Mouse (Mus musculus): ENCODE results near the gene Sez6l2.

The Sez6l2 gene

DNA sequence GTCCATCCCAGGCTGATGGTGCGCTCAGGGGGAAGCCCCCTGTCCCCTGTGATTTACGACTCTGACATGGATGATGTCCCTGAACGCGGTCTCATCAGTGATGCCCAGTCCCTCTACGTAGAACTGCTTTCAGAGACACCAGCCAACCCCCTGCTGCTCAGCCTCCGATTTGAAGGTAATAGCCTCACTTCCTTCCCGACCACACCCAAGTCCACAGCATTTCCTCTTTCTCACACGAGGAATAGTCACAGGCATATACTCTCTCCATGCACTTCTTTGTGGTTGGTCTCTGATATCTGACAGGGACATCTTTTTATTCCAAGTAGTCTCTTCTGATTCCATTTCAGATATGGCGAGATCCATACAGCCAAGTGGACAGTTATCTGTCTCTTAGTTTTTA is 9.4 kb downstream of the Sez6l2 start:
- DNase-seq (ENCODE audit: extremely low read depth, low read depth): peak; percentile 40

DNA sequence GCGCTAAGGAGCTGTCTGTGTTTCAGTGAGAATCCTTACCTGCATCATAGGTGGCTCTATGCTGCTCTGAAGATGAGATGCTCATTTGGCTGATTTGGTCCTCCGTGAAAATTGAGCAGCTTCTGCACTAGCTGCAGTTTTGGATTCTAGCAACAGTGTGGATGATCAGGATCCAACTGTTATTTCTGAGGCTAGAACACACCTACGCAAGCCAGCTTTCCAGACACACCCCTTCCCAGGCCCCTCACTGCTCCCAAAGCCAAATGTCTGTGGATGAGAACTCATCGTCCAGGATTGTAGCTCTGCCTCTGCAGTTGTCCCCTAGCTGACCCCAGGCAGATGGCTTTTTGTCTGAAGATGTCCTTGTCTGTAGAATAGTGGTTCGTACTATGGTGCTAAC is 10.7 kb downstream of the Sez6l2 start:
- no peak for DNase-seq (ENCODE audit: extremely low read depth, low read depth)

DNA sequence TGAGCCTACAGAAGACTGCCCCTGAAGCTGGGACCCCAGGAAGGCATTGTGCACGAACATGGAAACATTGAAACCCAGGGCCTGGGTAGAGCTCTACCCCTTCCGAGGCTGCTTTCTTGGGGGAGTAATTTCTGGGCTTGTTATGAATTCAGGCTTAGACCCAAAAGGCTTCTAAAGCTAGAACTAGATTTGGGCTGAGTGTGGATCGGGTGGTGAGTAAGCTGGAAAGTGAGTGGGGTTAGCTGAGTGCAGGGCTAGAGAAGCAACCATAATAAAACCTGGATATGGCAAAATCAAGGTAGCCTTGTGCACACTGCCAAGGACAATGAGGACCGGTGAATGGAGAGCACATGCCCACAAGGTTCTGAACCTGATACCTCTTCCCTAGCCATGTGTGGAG is 11.6 kb downstream of the Sez6l2 start:
- no peak for DNase-seq (ENCODE audit: extremely low read depth, low read depth)

- DNase-seq (ENCODE audit: extremely low read depth, low read depth): no peak
These were observed 13.4 kb downstream of the Sez6l2 start for GRCm38 (mm10) chr7:126963548-126964286.

DNA sequence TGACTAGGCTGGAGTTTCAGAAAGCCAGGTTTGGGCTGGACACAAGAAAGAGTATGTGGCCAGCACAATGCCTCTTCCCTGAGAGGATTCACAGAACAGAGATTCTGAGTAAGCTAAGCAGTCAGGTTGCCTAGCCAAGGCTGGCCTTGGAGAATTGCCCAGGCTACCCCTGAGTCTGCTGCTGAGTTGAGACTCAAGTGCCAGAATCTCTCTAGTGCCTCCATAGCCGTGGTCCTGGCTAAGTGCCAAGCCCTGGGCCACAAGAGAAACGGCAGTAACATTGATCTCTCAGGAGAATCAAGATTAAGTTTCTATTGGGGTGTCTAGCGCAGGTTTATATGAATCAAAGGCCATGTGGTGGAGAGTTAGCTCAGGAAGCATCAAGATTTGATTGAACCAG is 15.2 kb downstream of the Sez6l2 start:
- no peak for DNase-seq (ENCODE audit: extremely low read depth, low read depth)

DNA sequence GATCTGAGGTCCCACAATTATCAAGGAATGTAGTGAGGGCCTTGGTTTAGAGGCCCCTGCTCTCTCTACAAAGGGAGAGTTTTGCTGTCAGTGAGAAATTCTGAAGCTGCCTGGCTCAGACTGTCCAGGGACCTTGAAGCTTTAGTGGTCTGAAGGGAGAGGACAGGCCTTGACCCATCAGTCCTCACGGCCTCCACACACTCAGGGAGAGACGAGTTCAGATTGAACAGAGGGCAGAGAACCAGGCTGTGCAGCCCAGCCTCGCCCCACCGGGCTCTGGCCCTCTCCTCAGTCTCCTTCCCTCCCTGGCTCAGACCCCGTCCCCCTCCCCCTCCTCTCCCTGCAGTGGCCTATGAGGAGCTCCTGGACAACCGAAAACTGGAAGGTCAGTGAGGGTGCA is 17.0 kb downstream of the Sez6l2 start:
- no peak for DNase-seq (ENCODE audit: extremely low read depth, low read depth)

GRCm38 (mm10) chr7:126975493-126975892 is 25.1 kb downstream of the Sez6l2 start:
- peak; percentile 37 for DNase-seq (ENCODE audit: extremely low read depth, low read depth)

DNA sequence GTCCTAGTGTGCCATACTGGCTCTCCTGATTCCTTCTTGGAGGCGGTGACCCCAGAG is 25.4 kb downstream of the Sez6l2 start, which contains the start of gene Cdipt:
Gene Cdipt, plus strand, starts transcription at position 22 of the 57 bp plus-strand sequence.
- no peak for DNase-seq (ENCODE audit: extremely low read depth, low read depth)

DNA sequence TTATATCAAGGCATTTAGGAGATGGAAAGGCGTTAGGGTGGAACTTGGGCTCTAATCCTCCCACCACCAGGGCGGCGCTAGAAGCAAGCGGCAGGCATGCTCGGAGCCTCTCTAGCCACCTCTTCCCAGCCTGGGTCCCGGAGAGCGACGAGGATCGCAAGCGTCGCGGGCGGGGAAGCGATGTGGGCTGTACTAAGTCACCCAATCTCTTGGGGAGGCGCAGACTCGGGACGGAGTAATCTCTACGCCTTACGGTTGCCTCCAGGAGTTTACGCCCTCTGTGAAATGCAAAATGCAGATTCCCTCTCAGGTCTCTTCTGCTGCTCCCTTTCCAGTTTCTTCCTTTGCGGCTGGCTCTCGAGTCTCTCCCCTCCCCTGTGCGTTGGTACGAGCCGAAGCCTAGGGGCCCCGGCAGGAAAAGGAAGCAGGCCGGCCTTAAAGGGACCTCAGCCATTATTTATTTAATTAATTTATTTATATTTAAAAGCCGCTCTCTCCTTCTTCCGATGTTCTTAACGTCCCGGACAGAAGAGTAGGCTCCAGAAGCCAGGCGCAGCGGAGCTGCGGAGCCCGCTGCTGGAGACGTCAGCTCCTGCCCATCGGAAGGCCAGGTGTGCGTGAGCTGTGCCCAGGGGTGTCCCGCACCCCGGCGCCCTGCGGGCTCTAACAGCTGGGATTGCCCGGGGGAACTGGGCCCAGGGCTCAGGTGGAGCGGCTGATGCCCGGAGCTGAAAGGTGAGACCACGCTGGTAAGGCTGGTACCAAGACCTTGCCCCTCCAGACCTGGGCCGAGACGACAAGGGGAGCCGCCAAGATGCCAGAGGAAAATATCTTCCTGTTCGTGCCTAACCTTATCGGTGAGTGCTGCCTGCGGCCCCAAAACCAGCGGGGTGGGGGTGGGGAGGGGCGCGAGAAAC is 25.8 kb downstream of the Sez6l2 start, which contains the start of gene Cdiptos:
Gene Cdiptos, minus strand, starts transcription at position 149 of the 917 bp plus-strand sequence.
- peak; percentile 93 for DNase-seq (ENCODE audit: extremely low read depth, low read depth)

GRCm38 (mm10) chr7:126976878-126977459 is 26.6 kb downstream of the Sez6l2 start:
- DNase-seq (ENCODE audit: extremely low read depth, low read depth): no peak

- DNase-seq (ENCODE audit: extremely low read depth, low read depth): no peak
These were observed 28.5 kb downstream of the Sez6l2 start for GRCm38 (mm10) chr7:126978841-126979240.

DNA sequence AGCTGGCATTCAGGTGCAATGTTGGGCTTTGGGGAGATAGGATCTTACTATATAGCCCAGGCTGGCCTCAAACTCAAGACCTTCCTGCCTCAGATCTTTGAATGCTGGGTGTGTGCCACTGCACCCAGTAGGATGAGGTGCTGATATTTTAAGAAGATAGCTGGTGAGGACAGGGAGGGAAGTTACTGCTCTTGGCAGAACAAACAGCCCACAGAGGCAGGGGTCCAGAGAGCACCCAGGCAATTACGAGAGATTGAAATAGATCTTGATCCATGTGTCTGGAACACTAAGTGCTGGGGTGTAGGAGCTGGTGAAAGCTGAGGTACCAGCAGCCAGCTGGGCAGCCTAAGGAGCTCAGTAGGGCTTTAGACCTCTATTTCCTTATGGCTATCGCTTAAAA is 31.2 kb downstream of the Sez6l2 start:
- no peak for DNase-seq (ENCODE audit: extremely low read depth, low read depth)

DNA sequence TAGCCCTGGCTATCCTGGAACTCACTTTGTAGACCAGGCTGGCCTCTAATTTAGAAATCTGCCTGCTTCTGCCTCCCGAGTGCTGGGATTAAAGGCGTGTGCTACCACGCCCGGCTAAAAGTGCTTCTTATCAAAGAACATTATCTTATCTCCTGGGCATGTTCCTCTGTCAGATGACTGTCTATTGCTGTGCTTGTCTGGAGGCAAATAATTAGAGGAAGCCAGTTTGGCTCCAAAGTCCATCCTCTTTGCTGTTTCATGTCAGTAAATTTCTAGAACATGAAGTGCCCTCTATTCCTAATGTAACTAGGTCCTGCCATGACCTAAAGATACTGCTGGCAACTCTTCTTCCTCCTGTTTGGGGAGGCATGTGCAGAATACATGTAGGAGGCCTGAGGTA is 31.7 kb downstream of the Sez6l2 start:
- no peak for DNase-seq (ENCODE audit: extremely low read depth, low read depth)

DNA sequence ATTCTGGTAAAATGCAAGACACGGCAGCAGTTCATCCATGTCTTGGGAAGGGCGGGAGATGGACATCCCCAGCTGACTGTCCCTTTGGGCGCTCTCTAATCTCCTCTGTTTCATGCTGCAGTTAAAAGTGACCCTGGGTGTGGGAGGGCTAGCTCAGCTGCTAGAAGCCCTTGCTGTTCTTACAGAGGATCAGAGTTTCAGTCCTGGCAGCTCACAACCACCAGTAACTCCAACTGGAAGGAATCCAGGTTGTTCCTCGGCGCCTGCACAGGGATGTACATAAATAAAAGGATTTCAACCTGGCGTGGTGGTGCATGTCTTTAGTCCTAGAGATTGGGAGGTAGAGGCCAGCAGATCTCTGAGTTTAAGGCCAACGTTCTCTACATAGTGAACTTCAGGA is 32.8 kb downstream of the Sez6l2 start:
- no peak for DNase-seq (ENCODE audit: extremely low read depth, low read depth)

- DNase-seq (ENCODE audit: extremely low read depth, low read depth): no peak
These were observed 34.5 kb downstream of the Sez6l2 start for GRCm38 (mm10) chr7:126984667-126985444.

GRCm38 (mm10) chr7:126986319-126986718 is 36.0 kb downstream of the Sez6l2 start:
- DNase-seq (ENCODE audit: extremely low read depth, low read depth): no peak

GRCm38 (mm10) chr7:126988816-126989215 is 38.5 kb downstream of the Sez6l2 start:
- no peak for DNase-seq (ENCODE audit: extremely low read depth, low read depth)

DNA sequence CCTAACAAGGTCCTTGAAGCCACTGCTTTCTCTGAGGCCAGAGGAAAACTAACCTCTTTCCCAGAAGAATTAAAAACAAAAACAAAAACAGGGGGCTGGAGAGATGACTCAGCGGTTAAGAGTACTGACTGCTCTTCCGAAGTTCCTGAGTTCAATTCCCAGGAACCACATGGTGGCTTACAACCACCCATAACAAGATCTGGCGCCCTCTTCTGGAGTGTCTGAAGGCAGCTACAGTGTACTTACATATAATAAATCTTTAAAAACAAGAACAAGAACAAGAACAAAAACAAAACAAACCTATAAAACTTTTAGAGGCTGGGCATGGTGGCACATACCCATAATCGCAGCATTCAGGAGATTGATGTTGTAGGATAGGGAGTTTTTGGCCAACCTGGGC is 46.1 kb downstream of the Sez6l2 start:
- DNase-seq (ENCODE audit: extremely low read depth, low read depth): no peak

DNA sequence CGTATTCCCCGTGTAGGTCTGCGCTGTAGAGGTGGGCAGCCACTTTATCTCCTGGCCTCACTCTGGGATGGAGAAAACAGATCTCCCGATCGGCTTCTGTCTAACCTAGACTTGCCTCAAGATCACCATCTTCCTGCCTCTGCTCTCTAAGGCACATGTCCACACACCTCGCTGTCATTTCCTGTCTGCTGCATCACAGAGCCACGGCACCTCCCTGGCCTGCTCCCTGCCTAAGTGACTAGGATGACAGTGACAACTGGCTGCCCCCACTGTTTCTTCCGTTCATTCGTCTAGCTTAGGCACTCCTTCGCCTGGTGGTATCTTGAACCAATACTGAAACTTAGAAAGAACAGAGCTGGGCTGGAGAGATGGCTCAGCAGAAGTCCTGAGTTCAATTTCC is 49.2 kb downstream of the Sez6l2 start:
- DNase-seq (ENCODE audit: extremely low read depth, low read depth): no peak

- DNase-seq (ENCODE audit: extremely low read depth, low read depth): no peak
These were observed 53.3 kb downstream of the Sez6l2 start for GRCm38 (mm10) chr7:127003620-127004019.

GRCm38 (mm10) chr7:127004122-127004875 is 53.9 kb downstream of the Sez6l2 start:
- DNase-seq (ENCODE audit: extremely low read depth, low read depth): no peak

Data from MEL-GATA-1-ER (cell line).